12 mouse cellular contexts compared by ENCODE assay signal in genomic region chr10:17476720-17477119, GRCm38 (mm10).
A peak's percentile ranks its signal among the peaks of the same experiment; 100 is the strongest.
DNase-seq lines count a peak whose midpoint lies in the region; ATAC-seq and TF ChIP-seq lines count a peak whose summit lies in the region.
"Had no signal": no experiment of that assay in that cellular context is flagged by ENCODE, and none has a peak within 500 bp of the region (broad histone marks: within the 10 kb centered on the region; RNA-seq: fewer than 3 reads in every experiment).

No protein-coding gene starts in this region.

- no peak overlapping the region for H3K4me2 ChIP-seq in heart, embryonic 11.5 days
- H3K4me2 ChIP-seq in hindbrain, postnatal 0 days (ENCODE audit: low read depth, low read length) = no peak overlapping the region
- H3K4me2 ChIP-seq: embryonic facial prominence, embryonic 13.5 days; limb, embryonic 15.5 days had no signal

- no peak for ATAC-seq in heart, embryonic 11.5 days (replicated peaks; ENCODE audit: insufficient number of reproducible peaks, low FRiP score, low TSS enrichment)
- ATAC-seq in hematopoietic stem cell, adult 5-6 weeks (replicated peaks in 1 of 2; ENCODE audit: insufficient read depth in 1 of 2, low FRiP score in 2 of 2, low TSS enrichment in 1 of 2, low read depth in 1 of 2, poor library complexity in 2 of 2, severe bottlenecking in 2 of 2) = peak; percentile 62 to 83; a peak in 2 of 4 replicates
- ATAC-seq in hindbrain, postnatal 0 days = no peak
- ATAC-seq: forebrain, postnatal 0 days had no signal

- H3K4me1 ChIP-seq in heart, embryonic 11.5 days (ENCODE audit: control insufficient read depth, insufficient read depth, low read length) = peaks cover 8% of the 10 kb centered on the region
- H3K4me1 ChIP-seq in brown adipose tissue, adult 24 weeks (ENCODE audit: control insufficient read depth, insufficient read depth, insufficient read length, low read length) = peaks cover 13% of the 10 kb centered on the region
- H3K4me1 ChIP-seq in hindbrain, postnatal 0 days (ENCODE audit: insufficient read depth, low read length) = no peaks in the 10 kb centered on the region

- TF ChIP-seq CTCF in hindbrain, postnatal 0 days (IDR thresholded peaks at IDR 0.05; ENCODE audit: low read depth) = no peak

- no peaks in the 10 kb centered on the region for H3K27me3 ChIP-seq in heart, embryonic 11.5 days (ENCODE audit: control insufficient read depth, insufficient read depth, low read length)
- H3K27me3 ChIP-seq in hindbrain, postnatal 0 days (ENCODE audit: insufficient read depth, low read length) = no peaks in the 10 kb centered on the region
- H3K27me3 ChIP-seq: embryonic facial prominence, embryonic 13.5 days; limb, embryonic 15.5 days had no signal

- H3K4me3 ChIP-seq in heart, embryonic 11.5 days (ENCODE audit: low read depth, low read length) = no peak overlapping the region
- no peak overlapping the region for H3K4me3 ChIP-seq in brown adipose tissue, adult 24 weeks (ENCODE audit: insufficient read depth, low read depth, low read length)
- H3K4me3 ChIP-seq in hindbrain, postnatal 0 days (ENCODE audit: low read length) = no peak overlapping the region
- H3K4me3 ChIP-seq: embryonic facial prominence, embryonic 13.5 days; limb, embryonic 15.5 days had no signal

- no peak overlapping the region for H3K9ac ChIP-seq in heart, embryonic 11.5 days (ENCODE audit: low read depth, low read length)
- no peak overlapping the region for H3K9ac ChIP-seq in hindbrain, postnatal 0 days (replicated peaks; ENCODE audit: low read length)
- H3K9ac ChIP-seq: embryonic facial prominence, embryonic 13.5 days; forebrain, postnatal 0 days; limb, embryonic 15.5 days had no signal

- 52% methylated on average over 6 of the region's 6 CpGs for WGBS in heart, embryonic 11.5 days (ENCODE audit: insufficient replicate concordance)
- 96% methylated on average over 6 of the region's 6 CpGs for WGBS in hindbrain, postnatal 0 days

- H3K9me3 ChIP-seq in heart, embryonic 11.5 days (replicated peaks; ENCODE audit: control insufficient read depth, low read length) = no peaks in the 10 kb centered on the region
- no peaks in the 10 kb centered on the region for H3K9me3 ChIP-seq in hindbrain, postnatal 0 days (ENCODE audit: low read length)
- H3K9me3 ChIP-seq: embryonic facial prominence, embryonic 13.5 days; limb, embryonic 15.5 days had no signal

- no peak overlapping the region for H3K27ac ChIP-seq in heart, embryonic 11.5 days (ENCODE audit: low read depth, low read length)
- H3K27ac ChIP-seq in brown adipose tissue, adult 24 weeks (replicated peaks; ENCODE audit: low read depth, low read length) = peak overlapping the region; percentile 61
- H3K27ac ChIP-seq in hindbrain, postnatal 0 days = no peak overlapping the region
- H3K27ac ChIP-seq: embryonic facial prominence, embryonic 13.5 days; limb, embryonic 15.5 days had no signal

- DNase-seq in heart, adult 11 months = peak; percentile 95
- peak; percentile 18 for DNase-seq in 3134 (ENCODE audit: extremely low read depth, insufficient read length, low spot score)
- DNase-seq in hindbrain, postnatal 0 days (ENCODE audit: low spot score) = no peak
- DNase-seq in right cerebral cortex, adult 18-20 months = no peak
- DNase-seq in spleen, postnatal 36 days (ENCODE audit: low spot score in 2 of 2) = no peak
- DNase-seq: cerebellum, adult 9-10 months; forebrain, postnatal 0 days had no signal

- H3K36me3 ChIP-seq in heart, embryonic 11.5 days (ENCODE audit: control insufficient read depth, insufficient read depth, low read length) = no peaks in the 10 kb centered on the region
- H3K36me3 ChIP-seq in hindbrain, postnatal 0 days (ENCODE audit: insufficient read depth, low read length) = no peaks in the 10 kb centered on the region
- H3K36me3 ChIP-seq: embryonic facial prominence, embryonic 13.5 days; limb, embryonic 15.5 days had no signal

Comparison
In these comparisons a context has a peak if more than half of its experiments do, and no peak if none do; other contexts are left out.
1. DNase-seq: peak in heart, adult 11 months (single experiment) and 3134 (single experiment); none in hindbrain, postnatal 0 days (single experiment), right cerebral cortex, adult 18-20 months (single experiment) and spleen, postnatal 36 days (0 of 2).
2. ATAC-seq: peak in hematopoietic stem cell, adult 5-6 weeks (2 of 2); none in heart, embryonic 11.5 days (single experiment) and hindbrain, postnatal 0 days (single experiment).